Mouse (Mus musculus): ENCODE measurements around the gene Zfp704. TPM values are rescaled to one million over a fixed set of nuclear protein-coding genes. Genes with fewer than 3 reads are reported as not detected.
A peak's percentile ranks its signal among the peaks of the same experiment; 100 is the strongest.

Zfp704 gene
- total RNA-seq (2014; rRNA removed), result 68.8 and 72.9 TPM in 2 replicates
- 8.9 and 11.3 TPM in 2 replicates for polyA plus RNA-seq (2015; fragmentation: Nextera tagmentation; extraction: Ambion mirVana)

DNA sequence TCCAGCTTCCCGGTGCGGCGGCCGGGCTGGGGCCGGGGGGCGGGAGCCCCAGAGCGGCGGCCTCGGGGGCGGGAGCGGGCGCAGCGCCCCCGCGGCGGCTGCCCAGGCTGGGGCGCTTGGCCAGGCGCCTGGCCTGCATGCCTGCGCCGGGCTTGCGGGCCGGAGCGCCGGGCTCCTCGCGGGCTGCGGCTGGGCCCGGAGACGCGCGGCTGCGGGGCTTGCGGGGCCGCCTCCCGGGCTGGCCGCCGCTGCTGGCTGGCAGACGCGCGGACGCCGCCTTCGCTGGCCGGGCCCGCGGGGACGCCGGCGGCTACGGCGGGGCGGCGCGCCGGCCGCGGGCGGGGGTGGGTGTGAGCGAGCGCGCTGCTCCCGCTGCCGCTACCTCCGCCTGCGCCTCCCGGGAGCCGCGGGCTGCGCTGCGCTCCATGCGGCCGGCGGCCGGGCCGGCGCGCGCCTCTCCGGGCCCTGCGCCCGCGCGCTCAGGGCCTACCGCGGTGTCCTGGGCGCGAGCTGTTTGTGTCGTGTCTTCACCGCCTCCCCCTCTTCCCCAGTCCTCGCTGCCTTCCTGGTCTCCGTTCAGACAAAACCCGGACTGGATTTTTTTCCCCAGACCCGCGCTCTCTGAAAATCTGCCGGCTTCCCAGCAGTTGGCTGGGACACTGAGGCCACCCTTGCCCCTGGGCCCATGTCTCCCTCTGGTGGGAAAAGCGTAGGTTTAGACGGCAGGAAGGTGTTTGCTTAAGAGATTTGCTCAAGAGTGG lies at the start of gene Zfp704:
Zfp704 (minus strand) TSS at position 505 of the 761 bp plus-strand sequence.
- peak; percentile 71 for TF ChIP-seq CTCF (IDR thresholded peaks at IDR 0.05)
- H3K27me3 ChIP-seq (ENCODE audit: insufficient read depth, low read length), result no peaks in the 10 kb centered on the region
- peak within 1 kb of the TSS; percentile 89 for H3K4me3 ChIP-seq (ENCODE audit: low read depth, low read length)
- no peaks in the 10 kb centered on the region for H3K36me3 ChIP-seq (ENCODE audit: insufficient read depth, low read length)
- no peaks in the 10 kb centered on the region for H3K9me3 ChIP-seq (ENCODE audit: low read length)
- ATAC-seq (ENCODE audit: low FRiP score) (peak; percentile 90), DNase-seq (ENCODE audit: low spot score) (peak; percentile 95)
- peaks cover 12% of the 10 kb centered on the region for H3K4me1 ChIP-seq (ENCODE audit: insufficient read depth, low read length)
- peak within 1 kb of the TSS; percentile 94 for H3K27ac ChIP-seq (ENCODE audit: low read depth, low read length)
- H3K4me2 ChIP-seq (ENCODE audit: low read depth, low read length, poor library complexity, severe bottlenecking), result peak within 1 kb of the TSS; percentile 61
- WGBS, result 1% methylated on average over 47 of the region's 97 CpGs
- peak within 1 kb of the TSS; percentile 94 for H3K9ac ChIP-seq (replicated peaks; ENCODE audit: low read length, poor library complexity, severe bottlenecking)

GRCm38 (mm10) chr3:9633036-9634005 lies 23.4 kb upstream of the Zfp704 start:
- H3K4me2 ChIP-seq (ENCODE audit: low read depth, low read length, poor library complexity, severe bottlenecking), result no peak overlapping the region
- 84% methylated on average over 10 of the region's 10 CpGs for WGBS
- H3K4me3 ChIP-seq (ENCODE audit: low read depth, low read length), result no peak overlapping the region
- TF ChIP-seq CTCF (IDR thresholded peaks at IDR 0.05), result no peak
- H3K4me1 ChIP-seq (ENCODE audit: insufficient read depth, low read length), result 0 out of 2 replicates have a peak, but pooled peaks cover 3% of the 10 kb centered on the region
- H3K27me3 ChIP-seq (ENCODE audit: insufficient read depth, low read length), result no peaks in the 10 kb centered on the region
- no peak overlapping the region for H3K9ac ChIP-seq (replicated peaks; ENCODE audit: low read length, poor library complexity, severe bottlenecking)
- H3K27ac ChIP-seq (ENCODE audit: low read depth, low read length), result no peak overlapping the region
- H3K9me3 ChIP-seq (ENCODE audit: low read length), result no peaks in the 10 kb centered on the region
- ATAC-seq (ENCODE audit: low FRiP score) (no peak), DNase-seq (ENCODE audit: low spot score) (no peak)
- no peaks in the 10 kb centered on the region for H3K36me3 ChIP-seq (ENCODE audit: insufficient read depth, low read length)

- H3K9ac ChIP-seq (replicated peaks; ENCODE audit: low read length, poor library complexity, severe bottlenecking), result no peak overlapping the region
- no peak overlapping the region; the same call in 1 of the 2 replicates for H3K4me3 ChIP-seq (ENCODE audit: low read depth, low read length)
- H3K4me1 ChIP-seq (ENCODE audit: insufficient read depth, low read length), result 0 out of 2 replicates have a peak, but pooled peaks cover 3% of the 10 kb centered on the region
- ATAC-seq (ENCODE audit: low FRiP score) (peak; percentile 68; the same call in 1 of the 2 replicates), DNase-seq (ENCODE audit: low spot score) (peak; percentile 80)
- no peaks in the 10 kb centered on the region for H3K27me3 ChIP-seq (ENCODE audit: insufficient read depth, low read length)
- peak overlapping the region; percentile 37 for H3K4me2 ChIP-seq (ENCODE audit: low read depth, low read length, poor library complexity, severe bottlenecking)
- 9% methylated on average over 17 of the region's 17 CpGs for WGBS
- TF ChIP-seq CTCF (IDR thresholded peaks at IDR 0.05), result no peak
- no peaks in the 10 kb centered on the region for H3K36me3 ChIP-seq (ENCODE audit: insufficient read depth, low read length)
- no peaks in the 10 kb centered on the region for H3K9me3 ChIP-seq (ENCODE audit: low read length)
- H3K27ac ChIP-seq (ENCODE audit: low read depth, low read length), result no peak overlapping the region
Observed at GRCm38 (mm10) chr3:9629951-9630350, 20.1 kb upstream of the Zfp704 start.

DNA sequence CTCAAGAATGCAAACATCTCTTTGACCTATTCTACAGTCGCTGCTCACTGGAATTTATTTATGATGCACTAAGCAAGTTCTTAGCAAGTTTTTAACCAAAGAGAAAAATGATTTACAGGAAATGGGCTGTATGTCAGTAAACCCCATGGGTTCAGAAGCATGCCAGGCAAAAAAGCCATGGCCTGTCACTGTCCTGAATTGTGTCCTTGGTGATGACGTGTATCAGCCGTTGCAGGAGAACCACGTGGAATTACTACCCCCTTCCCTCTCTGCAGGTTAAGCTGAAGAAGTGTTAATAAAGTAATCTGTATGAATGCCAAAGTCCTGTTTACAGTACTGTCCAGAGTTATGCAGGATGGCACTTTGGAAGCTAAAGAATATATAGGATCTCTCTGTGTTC lies 18.2 kb upstream of the Zfp704 start:
- Histone ChIP-seq H3K27me3 (ENCODE audit: insufficient read depth, low read length) (no peaks in the 10 kb centered on the region), H3K9ac (replicated peaks; ENCODE audit: low read length, poor library complexity, severe bottlenecking) (no peak overlapping the region), H3K4me2 (ENCODE audit: low read depth, low read length, poor library complexity, severe bottlenecking) (no peak overlapping the region), H3K27ac (ENCODE audit: low read depth, low read length) (no peak overlapping the region), H3K36me3 (ENCODE audit: insufficient read depth, low read length) (no peaks in the 10 kb centered on the region), H3K4me3 (ENCODE audit: low read depth, low read length) (no peak overlapping the region), H3K4me1 (ENCODE audit: insufficient read depth, low read length) (0 out of 2 replicates have a peak, but pooled peaks cover 3% of the 10 kb centered on the region), H3K9me3 (ENCODE audit: low read length) (no peaks in the 10 kb centered on the region)
- no peak for ATAC-seq (ENCODE audit: low FRiP score)
- DNase-seq (ENCODE audit: low spot score), result no peak
- TF ChIP-seq CTCF (IDR thresholded peaks at IDR 0.05), result no peak
- 83% methylated on average over 4 of the region's 4 CpGs for WGBS

- no peak overlapping the region for H3K4me2 ChIP-seq (ENCODE audit: low read depth, low read length, poor library complexity, severe bottlenecking)
- H3K9ac ChIP-seq (replicated peaks; ENCODE audit: low read length, poor library complexity, severe bottlenecking), result no peak overlapping the region
- WGBS, result 80% methylated on average over 5 of the region's 5 CpGs
- H3K4me1 ChIP-seq (ENCODE audit: insufficient read depth, low read length), result 0 out of 2 replicates have a peak, but pooled peaks cover 3% of the 10 kb centered on the region
- no peak overlapping the region for H3K4me3 ChIP-seq (ENCODE audit: low read depth, low read length)
- H3K36me3 ChIP-seq (ENCODE audit: insufficient read depth, low read length), result no peaks in the 10 kb centered on the region
- no peak overlapping the region for H3K27ac ChIP-seq (ENCODE audit: low read depth, low read length)
- ATAC-seq (ENCODE audit: low FRiP score) (no peak), DNase-seq (ENCODE audit: low spot score) (no peak)
- TF ChIP-seq CTCF (IDR thresholded peaks at IDR 0.05), result no peak
- no peaks in the 10 kb centered on the region for H3K9me3 ChIP-seq (ENCODE audit: low read length)
- no peaks in the 10 kb centered on the region for H3K27me3 ChIP-seq (ENCODE audit: insufficient read depth, low read length)
Observed at GRCm38 (mm10) chr3:9626149-9626548, 16.3 kb upstream of the Zfp704 start.

All from midbrain, postnatal 0 days (tissue).